Mouse (Mus musculus) bone marrow macrophage, adult 2 months (primary cell): ENCODE measurements around the gene Mast3.

Source experiments
- CTCF ChIP-seq: IDR thresholded peaks from 2 replicates; pipeline ENCODE4 v1.5.1; 2012; ENCODE audit warnings: low read depth, mild to moderate bottlenecking, low read length, moderate library complexity
- POLR2A ChIP-seq: IDR thresholded peaks from 2 replicates; pipeline ENCODE4 v1.6.1; 2012; ENCODE audit warnings: mild to moderate bottlenecking, low read depth, low read length, borderline replicate concordance

DNA sequence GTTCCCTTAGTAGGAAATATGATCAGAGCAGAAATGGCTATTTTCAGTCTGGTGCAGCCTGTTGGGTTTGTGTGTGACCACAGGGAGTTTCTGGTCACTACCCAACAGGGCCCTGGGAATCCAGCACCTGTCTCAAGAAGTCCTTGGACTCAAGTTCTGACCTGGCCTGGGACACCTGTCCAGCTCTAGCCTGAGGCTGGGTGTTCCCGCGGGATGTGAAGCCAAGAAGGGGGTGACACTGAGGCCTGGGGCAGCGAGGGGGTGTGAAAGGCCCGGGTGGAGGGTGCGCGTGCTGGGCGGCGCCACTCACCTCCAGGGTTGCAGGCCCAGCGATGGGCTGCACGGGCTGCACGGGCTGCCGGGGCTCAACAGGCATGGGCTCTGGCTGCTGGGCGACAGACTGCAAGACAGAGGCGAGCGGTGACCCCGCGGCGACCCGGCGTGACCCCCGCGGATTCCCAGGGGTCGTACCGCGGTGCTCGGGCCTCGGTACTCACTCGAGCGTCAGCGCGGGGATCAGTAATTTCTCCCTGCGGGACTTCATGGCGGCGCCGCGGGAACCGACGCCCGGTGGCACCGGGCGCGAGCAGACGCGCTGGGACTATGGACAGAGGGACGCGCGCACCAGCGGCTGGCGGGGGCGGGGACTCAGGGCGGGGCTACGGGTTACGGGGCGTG, 8.3 kb downstream of the Mast3 start:
- TF ChIP-seq CTCF (no peak), POLR2A (no peak)
